Mouse (Mus musculus) left cerebral cortex, adult 2 months (tissue): ENCODE measurements around the gene Zscan4f. TPM values are rescaled to one million over a fixed set of nuclear protein-coding genes. Genes with fewer than 3 reads are reported as not detected.
"Not testable (repeated sequence)": the region's sequence is repeated elsewhere in the genome, so short reads cannot be mapped to it uniquely, and the experiment has no call there.

Experiments
- DNase-seq, 2 experiments: peaks; one replicate each; pipeline ENCODE4 v3.0.0; 2021 to 2022; ENCODE audit warnings: low spot score in 2 of 2, mixed read lengths in 1 of 2; ENCODE audit errors: extremely low spot score in 1 of 2
- H3K27ac ChIP-seq: fragments of 200-600 bp; 2 replicates; pipeline ENCODE4 v1.8.1; 2022
- H3K4me3 ChIP-seq: fragments of 200-600 bp; 2 replicates; pipeline ENCODE4 v1.8.1; 2022
- intact Hi-C: fragments of 180-260 bp; cut with DNase I; formaldehyde crosslinking; loops from one replicate; pipeline ENCODE4 v1.15.1; 2025
- long read RNA-seq, 2 experiments: library from polyadenylated mRNA; stranded (forward); transcript quantifications; one replicate each; pipeline ENCODE4 v2.0.0; 2021; ENCODE audit warnings: borderline mapping rate in 2 of 2
- microRNA-seq, 2 experiments: library from miRNA; unstranded; fragments of <30 nt; microRNA quantifications; one replicate each; pipeline ENCODE4 v1.2.0; 2021
- total RNA-seq, 2 experiments: library from RNA; stranded (reverse); gene quantifications; 2 replicates each; pipeline ENCODE4 v1.2.3; 2021

The Zscan4f gene
- total RNA-seq: not detected
- long read RNA-seq, experiment 1: 0 reads
- long read RNA-seq, experiment 2: 0 reads

- DNase-seq, intact Hi-C loops, H3K4me3 ChIP-seq, H3K27ac ChIP-seq: not testable (repeated sequence)
Measured at GRCm38 (mm10) chr7:11397615-11398014, at the start of gene Zscan4f. Zscan4f (plus strand) TSS chr7:11397915.

- DNase-seq, H3K4me3 ChIP-seq, H3K27ac ChIP-seq, intact Hi-C loops: not testable (repeated sequence)
Measured at GRCm38 (mm10) chr7:11384641-11385040, 13.1 kb upstream of the Zscan4f start.

Small RNAs within 50 kb of the gene (microRNA-seq; reads per million reads assigned to microRNA genes)
- 0 reads per million in 2 experiments for gene Gm23087

Other genes with a start within 250 kb of the Zscan4f start
- gene Zscan4d, start 231.8 kb upstream of the Zscan4f start, total RNA-seq: not detected
- not detected for gene Zscan4e, start 87.2 kb upstream of the Zscan4f start, total RNA-seq
- gene Zscan4-ps2, start 116.4 kb downstream of the Zscan4f start, total RNA-seq: not detected
- not detected for gene Zscan4-ps3, start 211.4 kb downstream of the Zscan4f start, total RNA-seq